Mouse (Mus musculus): ENCODE data around the gene Wnk1.
"Not testable (repeated sequence)": the region's sequence is repeated elsewhere in the genome, so short reads cannot be mapped to it uniquely, and the experiment has no call there.

The Wnk1 gene

DNA sequence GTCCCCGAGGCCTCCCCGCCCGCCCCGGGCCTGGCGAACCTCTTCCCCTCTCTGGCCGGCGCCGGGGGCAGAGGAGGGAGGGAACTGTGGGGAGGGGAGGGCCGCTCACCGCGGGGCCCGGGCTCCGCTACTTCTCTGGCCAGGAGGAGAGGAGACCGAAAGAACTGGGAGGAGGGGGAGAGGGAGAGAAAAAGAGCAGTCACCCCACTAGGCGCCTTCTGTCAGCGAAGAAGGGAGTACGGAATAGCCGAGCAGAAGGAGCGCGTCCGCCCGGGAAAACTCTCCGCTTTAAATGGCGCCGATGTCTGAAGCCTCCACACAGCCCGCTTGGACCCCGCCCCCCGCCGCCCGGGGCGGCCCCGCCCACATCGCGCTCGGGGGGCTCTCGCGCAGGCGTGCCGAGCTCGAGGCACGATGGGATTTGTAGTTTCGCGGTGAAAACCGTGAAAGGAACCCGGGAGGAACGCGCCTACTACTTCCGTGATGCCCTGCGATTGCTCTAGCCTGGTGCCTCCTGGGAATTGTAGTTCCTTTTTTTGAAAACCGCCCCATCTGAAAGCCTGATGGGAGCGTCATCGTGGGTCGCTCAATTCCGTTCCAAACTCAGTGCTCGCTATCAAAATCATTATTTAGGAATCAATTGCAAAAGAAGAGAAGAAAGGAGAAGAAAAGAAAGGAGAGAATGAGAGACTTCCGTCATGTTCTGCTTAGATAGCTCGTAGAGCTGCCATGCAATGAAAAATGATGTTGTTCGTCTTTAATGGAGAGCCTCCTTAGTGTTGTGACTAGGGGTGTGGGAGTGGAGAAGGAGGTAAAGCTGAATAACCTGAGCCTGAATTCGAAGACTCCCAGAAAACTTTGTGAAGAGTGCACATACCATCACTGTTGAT, at the start of gene Wnk1:
Gene Wnk1 (minus strand): TSS at position 307 of the 890 bp plus-strand sequence.
- peak; percentile 97 for DNase-seq (ENCODE audit: low spot score)

DNA sequence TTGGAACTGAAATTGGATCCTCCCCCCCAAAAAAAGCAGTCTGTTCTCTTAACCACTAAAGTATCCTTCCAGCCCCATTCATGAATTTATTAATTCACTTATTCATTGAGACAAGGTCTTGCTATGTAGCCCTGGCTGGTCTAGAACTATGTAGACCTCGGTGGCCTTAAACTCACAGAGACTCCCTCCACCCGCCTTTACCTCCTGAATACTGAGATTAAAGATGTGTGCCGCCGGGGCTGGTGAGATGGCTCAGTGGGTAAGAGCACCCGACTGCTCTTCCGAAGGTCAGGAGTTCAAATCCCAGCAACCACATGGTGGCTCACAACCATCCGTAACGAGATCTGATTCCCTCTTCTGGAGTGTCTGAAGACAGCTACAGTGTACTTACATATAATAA, 48.6 kb upstream of the Wnk1 start:
- not testable (repeated sequence) for DNase-seq (ENCODE audit: low spot score)

DNA sequence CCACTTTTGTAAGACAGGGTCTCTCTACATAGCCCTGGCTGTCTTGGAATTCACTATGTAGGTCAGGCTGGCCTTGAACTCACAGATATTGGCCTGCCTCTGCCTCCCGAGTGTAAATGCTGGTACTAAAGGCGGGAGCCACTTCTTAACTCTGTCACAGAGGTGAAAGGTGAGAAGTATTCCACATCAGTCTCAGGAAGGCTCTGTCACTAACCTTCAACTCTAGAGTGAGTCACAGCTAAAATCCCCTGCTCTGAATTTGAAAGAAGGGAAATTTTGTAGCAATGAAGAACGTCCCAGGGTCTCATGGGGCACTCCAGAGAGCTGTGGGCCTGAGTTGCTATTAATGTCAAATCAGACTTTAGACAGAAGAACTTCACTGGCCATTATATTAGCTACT, 47.4 kb upstream of the Wnk1 start:
- no peak for DNase-seq (ENCODE audit: low spot score)

DNA sequence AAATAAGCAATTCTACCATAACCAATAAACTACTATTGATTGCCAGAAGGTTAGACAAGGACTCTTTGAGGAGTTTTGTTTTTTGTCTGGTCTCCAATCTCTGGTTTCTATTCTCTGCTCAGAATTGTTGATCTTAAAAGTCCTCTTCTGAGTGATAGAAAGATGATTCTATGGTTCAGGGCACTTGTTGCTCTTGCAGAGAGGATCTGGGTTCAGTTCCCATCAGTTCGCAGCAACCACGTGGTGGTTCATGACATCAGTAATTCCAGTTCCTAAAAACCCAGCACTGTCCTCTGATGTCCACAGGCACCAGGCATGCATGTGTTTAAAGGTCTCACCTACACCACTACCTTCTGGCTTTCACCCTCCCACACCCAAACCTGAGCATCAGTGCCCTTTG, 46.5 kb upstream of the Wnk1 start:
- DNase-seq (ENCODE audit: low spot score) = no peak

DNA sequence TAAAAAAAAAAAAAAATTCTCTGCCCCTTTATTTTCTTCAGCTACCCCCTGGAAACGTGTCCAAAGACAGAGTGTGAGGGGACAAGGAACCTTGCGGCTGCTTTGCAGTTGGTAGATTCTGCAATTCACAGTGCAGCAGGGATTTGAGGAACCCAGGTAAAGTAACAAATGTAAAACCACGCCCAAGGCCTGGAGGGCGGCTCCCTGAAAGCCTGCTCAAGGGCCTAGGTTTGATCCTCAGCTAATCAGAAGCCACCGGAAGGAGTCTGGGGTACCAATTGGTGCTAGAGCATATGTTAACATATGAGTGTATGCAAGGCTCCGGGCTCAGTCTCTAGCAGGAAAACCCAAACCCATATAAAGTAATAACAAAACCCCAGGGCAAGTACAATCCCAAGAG, 45.0 kb upstream of the Wnk1 start:
- no peak for DNase-seq (ENCODE audit: low spot score)

DNA sequence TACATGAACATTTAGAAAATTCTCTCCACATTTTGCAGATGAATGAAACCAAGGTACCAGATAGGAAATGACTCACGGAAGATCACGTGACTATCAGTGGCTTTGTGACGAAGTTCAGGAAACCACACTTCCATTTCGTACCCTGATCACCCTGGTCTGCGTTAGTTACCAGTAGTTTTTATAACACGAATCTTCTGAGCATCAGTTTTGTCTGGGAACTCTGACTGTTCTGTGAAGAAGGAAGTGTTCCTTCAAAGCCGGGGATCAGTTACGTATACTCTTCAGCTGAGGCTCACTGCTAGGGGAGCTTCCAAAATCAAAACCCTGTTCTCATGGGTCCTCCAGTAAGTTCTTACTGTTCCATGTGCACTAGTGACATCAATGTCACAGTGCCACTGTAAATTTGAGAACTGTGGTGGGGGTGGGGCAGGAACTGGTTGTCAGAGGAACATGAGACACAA, 44.5 kb upstream of the Wnk1 start:
- no peak for DNase-seq (ENCODE audit: low spot score)

DNA sequence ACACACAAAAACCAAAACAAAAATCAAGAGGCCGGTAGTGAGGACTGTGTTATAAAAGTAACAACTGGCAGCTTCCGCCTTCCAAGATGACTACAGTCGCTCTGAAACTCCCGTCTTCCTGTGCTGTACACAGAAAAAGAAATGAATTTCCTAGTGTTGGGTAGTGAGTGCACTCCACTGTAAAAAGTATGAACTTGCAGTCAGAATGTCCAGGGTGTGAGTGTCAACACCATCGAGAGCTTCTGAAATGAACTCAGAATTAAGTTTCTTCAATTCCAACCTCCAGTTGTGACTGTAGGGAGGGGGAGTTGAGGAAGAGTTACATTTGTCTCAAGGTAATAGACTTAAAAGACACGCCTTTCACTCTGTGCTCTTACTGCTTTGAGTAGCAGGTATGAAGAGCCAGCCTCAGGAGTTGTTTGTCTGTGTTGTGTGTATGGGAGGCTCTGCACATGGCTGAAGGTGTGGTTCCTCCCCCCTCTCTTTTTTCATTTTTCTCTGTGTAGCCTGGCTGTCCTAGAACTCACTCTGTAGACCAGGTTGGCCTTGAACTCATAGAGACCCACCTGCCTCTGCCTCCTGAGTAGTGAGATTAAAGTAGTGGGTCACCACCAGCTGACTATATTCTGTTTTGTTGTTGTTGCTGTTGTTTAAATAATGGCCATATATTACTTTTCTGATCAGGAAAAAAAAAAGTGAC, 43.9 kb upstream of the Wnk1 start:
- no peak for DNase-seq (ENCODE audit: low spot score)

DNA sequence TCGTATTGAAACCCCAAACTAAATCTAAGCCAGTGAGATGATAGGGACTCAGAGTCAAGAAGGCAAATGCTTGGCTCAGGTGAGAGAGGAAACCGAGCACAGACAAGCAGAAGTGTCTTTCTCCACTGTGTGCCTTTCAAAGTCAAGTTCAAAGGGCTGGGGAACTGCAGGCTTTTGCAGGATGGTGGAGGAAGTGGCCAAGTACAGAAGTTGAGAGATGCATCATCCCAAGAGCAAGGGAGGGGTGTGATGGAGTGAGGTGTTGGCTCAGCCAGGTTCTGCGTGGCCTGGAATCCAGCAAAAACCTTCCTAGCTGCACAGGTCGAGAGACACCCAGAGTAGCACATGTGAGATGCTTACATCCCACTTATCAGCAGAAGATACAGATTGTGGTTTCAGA, 43.0 kb upstream of the Wnk1 start:
- DNase-seq (ENCODE audit: low spot score) = no peak

DNA sequence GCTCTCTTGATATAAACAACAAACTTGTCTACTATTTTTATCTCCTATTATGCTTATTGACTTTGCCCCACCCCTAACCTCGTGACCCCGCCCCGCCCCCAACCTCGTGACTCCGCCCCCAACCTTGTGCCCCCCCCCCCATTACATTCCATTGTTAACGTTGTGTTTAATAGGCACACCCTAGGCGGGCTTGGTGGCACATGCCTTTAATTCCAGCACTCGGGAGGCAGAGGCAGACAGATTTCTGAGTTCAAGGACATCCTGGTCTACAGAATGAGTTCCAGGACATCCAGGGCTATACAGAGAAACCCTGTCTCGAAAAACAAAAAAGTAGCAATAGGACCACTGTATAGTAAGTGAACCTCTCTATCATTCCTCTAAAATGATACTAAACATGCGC, 41.1 kb upstream of the Wnk1 start:
- DNase-seq (ENCODE audit: low spot score) = no peak

DNA sequence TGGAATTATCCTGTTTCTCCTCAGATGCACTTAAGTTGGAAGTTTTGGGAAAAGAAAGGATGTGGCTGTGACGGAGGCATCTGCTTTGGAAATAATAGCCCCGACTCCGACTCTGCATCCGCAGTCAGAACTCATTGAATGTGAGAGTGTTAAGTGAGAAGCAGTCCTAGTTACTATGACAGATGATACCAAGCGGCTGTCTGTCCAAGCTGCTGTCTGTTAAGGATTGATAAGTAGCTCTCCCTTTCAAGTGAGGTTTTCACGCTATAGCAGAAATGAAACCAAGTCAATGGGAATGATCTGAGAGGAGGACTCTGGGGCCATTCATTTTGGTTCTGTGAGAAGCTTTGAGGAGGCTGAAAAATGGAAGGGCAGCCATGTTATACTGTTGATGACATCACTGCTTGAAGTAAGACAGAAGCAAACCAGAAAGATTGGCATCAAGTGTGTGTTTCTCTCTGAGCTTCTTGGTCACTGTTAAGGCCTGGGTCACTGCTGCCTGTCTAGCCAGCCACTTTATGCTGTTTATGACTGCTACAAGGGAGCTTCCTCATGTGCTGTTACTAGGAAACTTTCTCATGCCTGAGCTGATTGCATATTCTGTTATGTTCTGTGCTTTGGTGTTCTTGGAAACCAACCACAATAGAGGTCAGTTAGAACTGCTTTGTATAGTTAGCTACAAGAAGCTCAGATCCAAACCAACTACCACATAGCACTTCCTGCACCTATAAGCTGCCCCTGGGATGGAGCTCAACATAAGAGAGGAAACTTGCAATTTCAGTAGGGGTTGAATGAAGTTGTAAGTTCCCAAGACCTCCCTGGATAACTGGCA, 38.4 kb upstream of the Wnk1 start:
- DNase-seq (ENCODE audit: low spot score) = no peak

DNA sequence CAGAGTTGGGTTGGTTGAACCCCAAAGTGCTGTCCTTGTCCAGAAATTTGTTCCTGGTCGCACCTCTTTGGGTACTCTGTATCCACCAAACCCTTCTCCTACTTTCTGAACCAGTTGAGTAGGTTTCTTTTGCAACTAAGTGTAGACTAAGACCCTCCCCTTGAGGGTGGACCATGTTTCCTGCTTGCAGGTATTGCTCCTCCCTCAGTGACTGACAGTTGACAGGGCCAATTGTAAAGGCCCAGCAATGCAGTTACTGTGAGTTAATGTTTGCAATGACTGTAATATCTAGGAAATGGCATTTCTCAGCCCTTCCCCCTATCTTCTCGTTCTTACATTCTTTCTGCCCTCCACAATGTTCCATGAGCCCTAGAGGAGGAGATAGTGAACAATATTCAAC, 34.2 kb upstream of the Wnk1 start:
- no peak for DNase-seq (ENCODE audit: low spot score)

DNA sequence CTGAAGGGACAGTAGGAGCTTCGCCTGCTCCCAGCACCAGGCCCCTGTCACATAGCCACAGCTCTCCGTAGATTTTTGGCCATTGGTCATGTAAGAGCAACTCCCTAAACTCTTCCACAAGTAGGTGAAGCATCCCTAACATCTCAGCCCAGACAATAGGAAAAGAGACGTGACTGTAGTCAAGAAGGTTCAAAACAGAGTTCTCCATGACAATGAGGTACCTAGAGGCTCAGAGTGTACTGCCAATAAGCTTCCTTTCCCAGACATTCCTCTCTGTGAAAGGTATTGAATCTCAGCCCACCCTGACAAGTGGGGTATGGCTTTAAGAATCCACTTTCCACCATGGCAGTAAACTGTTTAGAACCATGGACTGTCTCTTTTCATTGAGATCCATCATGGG, 31.1 kb upstream of the Wnk1 start:
- no peak for DNase-seq (ENCODE audit: low spot score)

DNA sequence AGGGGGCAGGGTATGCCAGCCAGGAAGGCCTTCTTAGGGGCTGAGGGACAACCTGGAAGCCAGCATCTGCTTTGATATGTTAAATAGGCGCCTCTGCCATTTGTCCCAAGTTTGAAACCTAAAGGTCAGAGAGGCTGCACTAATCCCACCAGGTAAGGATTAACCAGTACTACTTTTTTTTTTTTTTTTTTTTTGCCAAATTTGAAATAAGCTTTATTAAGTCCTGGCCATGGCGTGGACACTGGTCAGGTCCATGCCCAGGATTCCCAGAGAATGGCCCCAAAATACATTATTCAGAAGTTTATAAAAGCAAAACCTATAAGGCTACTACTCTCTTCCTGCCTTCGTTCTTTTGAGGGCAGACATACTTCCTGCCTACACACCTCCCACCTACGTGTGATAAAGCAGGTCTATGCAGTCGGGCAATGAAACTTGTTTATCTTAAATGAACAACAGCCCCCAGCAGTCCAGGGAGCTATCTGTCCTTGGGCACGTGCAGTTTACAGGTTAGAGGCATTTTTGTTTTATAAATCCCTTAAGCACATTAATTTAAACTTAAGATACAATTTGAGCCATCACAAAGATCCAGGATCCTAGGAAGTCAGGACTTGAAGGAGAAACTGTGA, 27.2 kb upstream of the Wnk1 start:
- no peak for DNase-seq (ENCODE audit: low spot score)

DNA sequence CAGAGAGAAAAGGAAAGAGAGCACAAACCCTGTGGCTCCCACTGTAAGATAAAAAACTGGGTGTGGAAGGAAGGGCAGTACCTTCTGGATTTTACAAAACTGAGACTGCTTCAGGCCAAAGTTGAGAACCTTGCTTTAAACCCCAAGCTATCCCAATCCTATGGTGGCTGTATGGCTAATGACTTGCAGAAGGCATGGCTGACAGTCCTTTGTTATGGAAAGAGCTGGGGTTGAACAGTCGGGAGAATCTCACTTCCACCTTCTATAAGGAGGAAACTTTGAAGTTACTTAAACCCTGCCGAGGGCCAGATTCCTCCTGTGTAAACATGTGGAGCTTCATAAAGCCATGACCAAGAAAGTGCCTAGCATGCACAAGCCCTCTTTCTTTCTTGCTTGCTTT, 26.2 kb upstream of the Wnk1 start:
- DNase-seq (ENCODE audit: low spot score) = no peak

DNA sequence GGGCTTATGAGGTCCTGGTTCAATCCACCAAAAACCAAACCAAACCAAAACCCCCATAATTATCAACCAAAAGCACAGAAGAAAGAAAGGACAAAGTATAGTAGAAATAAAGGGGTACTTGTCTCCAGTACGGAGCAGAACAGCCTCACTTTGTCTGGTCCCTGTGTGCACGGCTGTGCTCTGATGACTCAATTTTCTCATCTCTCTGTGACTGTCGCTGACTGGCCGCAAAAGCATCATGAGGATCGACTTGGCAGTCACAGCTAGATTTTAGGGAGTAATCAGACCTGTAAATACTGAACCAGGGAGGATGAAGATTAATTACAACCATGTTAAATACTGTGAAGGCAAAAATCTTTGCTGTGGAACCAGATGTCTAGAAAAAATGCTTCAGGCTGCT, 24.5 kb upstream of the Wnk1 start:
- DNase-seq (ENCODE audit: low spot score) = no peak

DNA sequence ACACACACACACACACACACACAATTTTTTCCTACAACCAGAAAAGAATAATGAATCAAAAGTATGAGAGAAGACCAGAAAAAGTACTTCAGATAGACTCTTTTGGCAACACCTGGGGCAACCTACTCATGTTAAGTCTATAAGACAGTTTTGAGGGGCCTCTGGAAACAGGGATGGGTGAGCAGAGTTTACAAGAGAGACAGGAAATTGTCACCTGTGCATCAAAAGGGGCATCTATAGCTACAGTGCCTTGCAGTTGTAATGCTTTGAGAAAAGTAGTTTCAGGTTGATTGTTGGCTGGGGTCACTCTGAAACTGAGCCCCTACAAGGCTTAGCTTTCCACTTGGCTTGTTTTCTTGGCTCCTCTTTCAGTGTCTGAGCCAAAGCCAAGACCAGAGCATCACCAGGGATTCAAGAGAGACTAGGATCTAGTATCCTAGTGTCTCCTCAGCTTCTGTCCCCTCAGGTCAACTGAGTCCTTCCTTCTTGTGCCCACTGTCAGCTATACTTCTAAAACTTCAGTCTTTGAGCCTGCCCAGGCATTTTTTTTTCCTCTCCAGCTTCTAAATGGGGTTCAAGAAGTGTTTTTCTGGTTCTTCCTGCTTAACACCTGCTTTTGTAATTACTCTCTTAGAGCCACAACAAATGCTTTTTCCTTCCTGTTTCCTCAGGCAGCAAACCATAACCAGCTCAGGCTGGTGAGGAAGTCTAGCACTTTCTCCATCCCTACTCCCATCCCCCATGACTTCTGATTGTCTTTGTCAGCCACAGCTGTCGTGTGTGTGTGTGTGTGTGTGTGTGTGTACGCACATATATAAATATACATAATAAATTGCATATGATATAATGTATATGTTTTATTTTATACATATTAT, 17.4 kb upstream of the Wnk1 start:
- DNase-seq (ENCODE audit: low spot score) = no peak

DNA sequence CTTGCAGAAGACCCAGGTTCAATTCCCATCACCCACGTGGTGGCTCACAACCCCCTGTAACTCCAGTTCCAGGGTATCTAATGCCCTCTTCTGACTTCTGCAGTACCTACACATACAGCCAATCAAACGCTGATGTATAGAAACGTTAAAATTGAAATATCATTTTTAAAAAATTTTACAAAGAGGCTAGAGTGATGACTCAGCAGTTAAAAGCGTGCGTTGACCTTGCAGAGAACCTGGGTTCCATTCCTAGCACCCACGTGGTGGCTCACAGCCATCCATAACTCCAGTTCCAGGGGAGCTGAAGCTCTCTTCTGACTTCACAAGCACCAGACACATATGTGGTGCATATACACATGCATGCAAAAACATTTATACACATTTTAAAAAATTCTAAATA, 15.9 kb upstream of the Wnk1 start:
- DNase-seq (ENCODE audit: low spot score) = no peak

DNA sequence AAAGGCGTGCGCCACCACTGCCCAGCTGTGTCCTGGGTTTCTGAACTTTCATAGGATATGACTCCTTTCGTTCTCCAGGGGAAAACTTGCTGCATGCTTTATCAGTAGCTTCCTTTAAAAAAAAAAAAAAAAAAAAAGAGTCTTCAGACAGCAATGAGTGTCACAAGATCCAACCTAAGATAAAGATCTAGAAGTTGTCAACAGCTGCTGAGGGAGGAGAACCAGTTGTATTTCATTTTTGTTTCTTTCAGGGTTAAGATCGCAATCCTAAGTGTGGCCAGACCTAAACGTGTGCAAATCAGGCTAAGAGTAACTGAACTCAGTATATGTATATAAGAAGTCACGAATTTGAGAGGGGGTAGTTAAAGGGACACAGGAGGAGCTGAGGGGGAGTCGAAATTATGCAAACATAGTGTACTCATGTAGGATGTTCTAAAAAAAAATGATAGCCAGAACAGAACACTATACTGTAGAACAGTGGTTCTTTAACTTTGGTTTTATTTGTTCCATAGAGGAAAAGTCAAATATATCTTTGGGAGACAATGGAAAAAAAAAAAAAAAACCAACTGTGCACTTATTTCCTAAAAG, 9.3 kb upstream of the Wnk1 start:
- DNase-seq (ENCODE audit: low spot score) = no peak

DNA sequence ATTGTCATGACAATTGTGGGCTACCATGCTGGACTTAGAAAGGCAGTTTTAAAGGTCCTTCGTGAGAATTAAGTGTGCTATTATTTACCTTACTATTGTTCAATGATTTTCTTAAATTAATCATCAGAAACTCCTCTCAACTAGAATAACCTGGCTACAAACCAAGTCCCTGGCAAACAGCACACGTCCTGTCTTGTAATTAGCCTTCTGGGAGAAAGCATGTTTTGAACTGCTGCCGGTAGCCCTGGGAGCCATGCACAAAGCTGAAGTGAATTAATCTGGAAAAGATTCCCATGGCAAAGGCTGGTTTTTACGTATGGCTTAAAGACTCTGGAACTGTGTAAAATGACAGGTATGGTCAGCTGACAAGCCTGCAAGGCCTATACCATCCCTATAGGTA, 6.9 kb upstream of the Wnk1 start:
- DNase-seq (ENCODE audit: low spot score) = no peak

DNA sequence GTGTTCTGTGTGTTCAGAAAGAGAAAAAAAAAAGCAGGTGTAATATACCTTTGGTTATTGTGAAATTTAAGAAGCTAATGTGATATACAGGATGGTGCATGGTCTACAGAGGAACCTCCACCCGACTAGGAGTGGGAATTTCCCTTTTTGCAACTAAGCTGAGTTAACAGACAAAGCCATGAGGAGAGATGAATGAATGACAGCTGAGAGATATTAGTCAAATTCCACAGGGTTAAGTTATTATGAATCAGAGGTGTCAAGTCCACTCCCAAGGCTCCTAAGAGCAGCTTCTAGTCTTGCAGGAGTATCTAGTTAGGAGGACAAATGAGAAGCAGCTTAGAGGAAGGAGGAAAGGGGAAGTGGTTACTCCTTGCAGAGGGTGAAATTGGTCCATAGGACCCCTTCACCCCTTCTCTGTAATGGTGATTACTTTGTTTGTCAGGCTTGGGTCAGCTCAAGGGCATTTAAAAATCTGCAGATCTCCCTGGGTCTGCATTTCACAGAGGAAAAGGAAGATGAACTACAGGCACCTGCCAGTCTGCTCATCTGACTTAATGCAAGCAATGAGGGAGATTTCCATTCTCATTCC, 4.3 kb upstream of the Wnk1 start:
- DNase-seq (ENCODE audit: low spot score) = no peak

DNA sequence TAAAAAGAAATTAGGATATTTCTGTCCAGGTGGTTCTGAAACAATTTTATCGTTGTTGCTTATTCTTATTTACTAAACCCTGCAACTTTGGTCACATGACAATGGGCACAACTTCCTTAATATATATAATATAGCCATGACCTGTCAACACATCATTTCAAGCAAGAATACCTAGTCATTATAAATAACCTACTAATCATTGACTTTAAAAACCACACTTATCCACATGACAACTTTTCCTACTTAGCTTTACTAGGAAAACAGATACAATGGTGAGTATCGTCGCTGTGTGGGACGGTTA, 2.0 kb upstream of the Wnk1 start:
- DNase-seq (ENCODE audit: low spot score) = no peak

Data from ovary, adult 18-20 months (tissue).